Mouse (Mus musculus) lung, embryonic 15.5 days (tissue): Measurements from ENCODE around the gene Rab3il1. TPM values are rescaled to one million over a fixed set of nuclear protein-coding genes. Genes with fewer than 3 reads are reported as not detected.

Source experiments
- ATAC-seq: fragments of 200-750 bp; cut with Nextera tagmentation; 2 replicates; pipeline ENCODE4 v1.8.0; 2017; ENCODE audit warnings: moderate number of reproducible peaks, borderline replicate concordance; ENCODE audit not compliant: low FRiP score, low TSS enrichment; ENCODE audit errors: extremely low read depth
- H3K27ac ChIP-seq: fragments of 300-500 bp; sonication (generic); 2 replicates; pipeline ENCODE4 v1.5.1; 2015; ENCODE audit warnings: moderate library complexity, mild to moderate bottlenecking, inconsistent platforms
- H3K27me3 ChIP-seq: fragments of 300-500 bp; sonication (generic); 2 replicates; pipeline ENCODE4 v1.6.1; 2015; ENCODE audit warnings: inconsistent platforms
- H3K36me3 ChIP-seq: fragments of 300-500 bp; sonication (generic); 2 replicates; pipeline ENCODE4 v1.6.1; 2015; ENCODE audit warnings: inconsistent platforms
- H3K4me1 ChIP-seq: fragments of 300-500 bp; sonication (generic); 2 replicates; pipeline ENCODE4 v1.6.1; 2015; ENCODE audit warnings: inconsistent platforms
- H3K4me2 ChIP-seq: fragments of 300-500 bp; sonication (generic); 2 replicates; pipeline ENCODE4 v1.6.1; 2015; ENCODE audit warnings: inconsistent platforms, mild to moderate bottlenecking, moderate library complexity
- H3K4me3 ChIP-seq: fragments of 300-500 bp; sonication (generic); 2 replicates; pipeline ENCODE4 v1.5.1; 2015; ENCODE audit warnings: mild to moderate bottlenecking, inconsistent platforms
- H3K9ac ChIP-seq: fragments of 300-500 bp; sonication (generic); 2 replicates; pipeline ENCODE4 v1.6.1; 2015; ENCODE audit warnings: inconsistent platforms
- H3K9me3 ChIP-seq: fragments of 300-500 bp; sonication (generic); 2 replicates; pipeline ENCODE4 v1.6.1; 2016; ENCODE audit warnings: inconsistent platforms
- WGBS: fragments of 180-500 bp; shearing (Covaris S2); methylation state at CpG from one replicate; pipeline ENCODE4 v1.1.7; 2015; 5-methylcytosine and 5-hydroxymethylcytosine counted together
- polyA plus RNA-seq: library from polyadenylated mRNA; unstranded; fragments of >200 nt; fragmentation: Nextera tagmentation; extraction: Ambion mirVana; gene quantifications from 2 replicates; pipeline ENCODE4 v1.2.1, GENCODE M21; 2015

Rab3il1 gene
- polyA plus RNA-seq, 1 experiment from 2014 or later = 31.5 TPM

DNA sequence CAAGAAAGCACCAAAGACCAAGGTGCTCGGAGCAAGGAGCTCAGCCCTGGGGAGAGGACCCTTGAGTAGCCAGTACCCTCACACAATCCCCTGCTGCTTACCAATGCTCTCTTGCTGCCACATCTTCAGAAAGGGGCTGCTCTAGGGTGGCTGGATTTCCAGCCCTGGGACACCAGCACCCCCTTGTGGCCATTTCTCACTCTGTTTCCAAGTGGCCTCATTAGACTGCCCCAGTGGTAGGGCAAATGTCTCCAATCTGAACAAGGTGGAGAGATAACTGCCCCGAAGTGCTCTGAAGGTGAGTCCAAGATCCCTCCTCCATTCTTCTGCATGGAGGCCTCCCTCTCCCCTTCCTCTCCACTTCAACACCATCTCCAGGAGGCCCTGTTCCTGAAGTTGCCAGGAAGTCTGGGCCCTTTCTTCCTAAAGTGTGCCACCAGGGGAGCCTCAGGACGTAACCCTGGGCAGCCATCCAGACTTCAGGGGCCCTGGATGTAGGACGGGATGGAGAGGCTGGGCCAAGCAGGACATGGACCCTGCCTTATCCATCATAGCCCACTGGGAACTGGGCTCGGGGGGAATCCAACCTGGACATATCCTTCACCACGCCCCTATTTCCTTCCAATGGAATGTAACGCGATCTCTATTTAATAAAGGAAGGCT lies 33.4 kb downstream of the Rab3il1 start:
- no peak overlapping the region for H3K9ac ChIP-seq

DNA sequence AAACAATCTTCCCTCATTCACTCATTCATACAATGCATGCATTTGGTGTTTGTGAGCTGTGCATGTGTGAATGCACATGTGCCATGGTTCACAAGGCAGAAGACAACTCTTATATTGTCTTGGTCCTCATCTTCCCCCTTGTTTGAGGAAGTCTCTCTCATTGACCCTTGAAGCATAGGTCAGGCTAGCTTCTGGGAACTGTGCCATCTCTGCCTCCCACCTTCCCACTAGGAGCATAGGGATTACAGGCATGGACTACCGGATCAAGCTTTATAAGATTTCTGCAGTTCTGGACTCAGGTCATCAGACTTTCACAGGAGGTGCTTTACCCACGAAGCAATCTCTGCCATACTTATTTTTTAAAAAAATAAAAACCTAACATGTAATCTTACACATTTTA lies 36.1 kb downstream of the Rab3il1 start:
- Histone ChIP-seq H3K4me1 (peaks cover 64% of the 10 kb centered on the region), H3K27ac (peak overlapping the region; percentile 93), H3K9me3 (no peaks in the 10 kb centered on the region), H3K4me3 (no peak overlapping the region), H3K27me3 (no peaks in the 10 kb centered on the region), H3K4me2 (no peak overlapping the region), H3K36me3 (no peaks in the 10 kb centered on the region), H3K9ac (no peak overlapping the region)
- 60% methylated on average over 2 of the region's 2 CpGs for WGBS
- ATAC-seq = no peak

More for the DNA sequence above, 33.4 kb downstream of the Rab3il1 start:
- no peaks in the 10 kb centered on the region for H3K27me3 ChIP-seq
- ATAC-seq = peak; percentile 29; the same call in 1 of the 2 replicates
- 45% methylated on average over 8 of the region's 8 CpGs for WGBS
- no peak overlapping the region for H3K4me3 ChIP-seq
- H3K9me3 ChIP-seq = no peaks in the 10 kb centered on the region
- 0 out of 2 replicates have a peak overlapping the region, but pooled peaks have one; percentile 22 for H3K27ac ChIP-seq
- peaks cover 3% of the 10 kb centered on the region; the same call in 1 of the 2 replicates for H3K36me3 ChIP-seq
- H3K4me1 ChIP-seq = peaks cover 43% of the 10 kb centered on the region
- no peak overlapping the region for H3K4me2 ChIP-seq

DNA sequence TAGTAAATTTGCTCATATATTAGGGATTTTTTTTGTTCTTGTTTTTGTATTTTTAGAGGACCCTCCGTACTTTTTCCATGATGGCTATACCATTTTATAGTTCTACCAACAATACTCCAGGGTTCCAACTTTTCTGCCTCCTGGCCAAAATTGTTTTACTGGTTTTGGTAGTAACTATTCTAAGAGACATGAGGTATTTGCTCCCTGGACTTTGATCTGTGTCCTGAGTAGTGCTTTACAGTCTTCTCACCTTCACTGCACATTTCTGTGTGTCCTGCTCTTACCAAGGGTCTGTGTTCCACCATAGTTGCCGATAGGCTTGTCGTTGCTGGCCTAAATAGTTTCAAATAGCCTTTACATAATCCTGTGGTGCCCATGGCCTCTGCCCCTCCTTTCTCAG lies 36.9 kb downstream of the Rab3il1 start:
- 43% methylated on average over 3 of the region's 3 CpGs for whole genome bisulfite sequencing
- no peak overlapping the region for H3K4me3 ChIP-seq
- peaks cover 72% of the 10 kb centered on the region for H3K4me1 ChIP-seq
- H3K9me3 ChIP-seq = no peaks in the 10 kb centered on the region
- peak overlapping the region; percentile 2; the same call in 1 of the 2 replicates for H3K4me2 ChIP-seq
- H3K9ac ChIP-seq = no peak overlapping the region
- H3K36me3 ChIP-seq = no peaks in the 10 kb centered on the region
- ATAC-seq = no peak
- H3K27me3 ChIP-seq = no peaks in the 10 kb centered on the region
- H3K27ac ChIP-seq = peak overlapping the region; percentile 93

DNA sequence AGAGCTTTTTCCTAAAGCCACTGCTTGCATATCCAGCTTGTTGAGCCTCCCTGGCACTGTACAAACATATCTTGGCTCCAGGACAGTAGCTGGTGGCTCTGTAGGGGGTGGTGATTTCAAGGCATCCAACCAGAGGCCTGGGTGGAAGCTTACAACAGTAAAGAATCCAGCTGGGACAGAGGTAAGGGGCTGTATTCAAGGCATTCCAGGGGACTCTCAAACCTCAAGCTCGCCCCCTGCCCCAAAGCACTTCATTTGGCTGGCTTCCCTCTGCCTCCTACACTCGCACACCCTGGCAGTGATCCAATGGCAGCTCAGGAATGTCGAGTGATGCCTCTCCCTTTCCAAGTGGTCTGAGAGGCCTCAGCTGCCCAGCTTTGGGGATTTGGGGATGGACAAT lies 37.4 kb downstream of the Rab3il1 start:
- Histone ChIP-seq H3K4me2 (peak overlapping the region; percentile 2; the same call in 1 of the 2 replicates), H3K4me3 (no peak overlapping the region), H3K27ac (peak overlapping the region; percentile 93), H3K27me3 (no peaks in the 10 kb centered on the region), H3K4me1 (peaks cover 77% of the 10 kb centered on the region), H3K36me3 (no peaks in the 10 kb centered on the region), H3K9me3 (no peaks in the 10 kb centered on the region), H3K9ac (no peak overlapping the region)
- peak; percentile 75 for ATAC-seq
- whole genome bisulfite sequencing = 0% methylated on average over 3 of the region's 3 CpGs

DNA sequence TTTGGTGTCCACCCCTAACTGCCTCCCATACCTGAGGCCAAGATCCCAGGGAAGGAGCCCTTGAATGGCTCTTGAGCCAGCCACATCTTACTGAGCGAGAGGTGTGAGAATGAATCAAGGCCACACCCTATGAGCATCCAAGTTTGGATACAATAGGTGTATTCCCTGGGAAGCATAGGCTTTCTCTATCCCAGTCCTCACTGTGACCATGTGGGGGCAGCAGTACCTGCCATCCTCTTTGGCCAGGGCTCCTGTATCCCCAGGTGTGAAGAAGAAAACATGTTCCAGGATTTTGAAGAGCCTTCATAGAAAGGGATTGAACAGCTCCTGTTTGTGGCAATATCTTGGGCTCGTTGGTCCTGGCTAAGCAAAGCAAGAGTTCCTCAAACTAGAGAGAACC lies 38.1 kb downstream of the Rab3il1 start:
- H3K27ac ChIP-seq = peak overlapping the region; percentile 93
- no peaks in the 10 kb centered on the region for H3K27me3 ChIP-seq
- H3K4me3 ChIP-seq = no peak overlapping the region
- H3K4me1 ChIP-seq = peaks cover 79% of the 10 kb centered on the region
- H3K36me3 ChIP-seq = 0 out of 2 replicates have a peak, but pooled peaks cover 3% of the 10 kb centered on the region
- H3K9ac ChIP-seq = no peak overlapping the region
- no peaks in the 10 kb centered on the region for H3K9me3 ChIP-seq
- WGBS = 71% methylated on average over 2 of the region's 2 CpGs
- 0 out of 2 replicates have a peak overlapping the region, but pooled peaks have one; percentile 2 for H3K4me2 ChIP-seq
- no peak for ATAC-seq

DNA sequence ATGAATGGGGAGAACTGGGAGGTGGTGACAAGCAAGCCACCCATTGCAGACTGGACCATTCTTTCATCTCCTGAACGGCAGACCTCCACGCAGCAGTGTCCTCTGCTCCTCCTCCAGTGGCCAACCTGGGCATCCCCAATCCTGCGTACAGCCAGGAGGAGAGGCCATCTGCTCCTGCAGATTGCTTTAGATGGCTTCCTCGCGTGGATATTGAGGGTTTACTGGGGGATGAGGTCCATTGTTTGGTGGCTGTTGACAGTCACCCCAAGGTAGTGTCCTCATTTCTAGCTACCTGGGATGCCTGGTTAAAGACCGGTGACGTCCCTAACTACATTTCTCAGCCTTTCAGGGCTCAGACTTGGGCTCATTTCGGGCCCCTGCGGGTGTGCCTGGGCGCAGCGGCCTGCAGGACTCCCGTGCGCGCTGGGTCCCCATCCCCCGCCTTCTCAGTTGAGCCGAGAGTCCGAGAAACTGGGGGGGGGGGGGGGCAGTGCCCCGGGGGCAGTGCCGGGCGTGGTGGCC lies 39.5 kb downstream of the Rab3il1 start:
- H3K9me3 ChIP-seq = no peaks in the 10 kb centered on the region
- ATAC-seq = no peak

DNA sequence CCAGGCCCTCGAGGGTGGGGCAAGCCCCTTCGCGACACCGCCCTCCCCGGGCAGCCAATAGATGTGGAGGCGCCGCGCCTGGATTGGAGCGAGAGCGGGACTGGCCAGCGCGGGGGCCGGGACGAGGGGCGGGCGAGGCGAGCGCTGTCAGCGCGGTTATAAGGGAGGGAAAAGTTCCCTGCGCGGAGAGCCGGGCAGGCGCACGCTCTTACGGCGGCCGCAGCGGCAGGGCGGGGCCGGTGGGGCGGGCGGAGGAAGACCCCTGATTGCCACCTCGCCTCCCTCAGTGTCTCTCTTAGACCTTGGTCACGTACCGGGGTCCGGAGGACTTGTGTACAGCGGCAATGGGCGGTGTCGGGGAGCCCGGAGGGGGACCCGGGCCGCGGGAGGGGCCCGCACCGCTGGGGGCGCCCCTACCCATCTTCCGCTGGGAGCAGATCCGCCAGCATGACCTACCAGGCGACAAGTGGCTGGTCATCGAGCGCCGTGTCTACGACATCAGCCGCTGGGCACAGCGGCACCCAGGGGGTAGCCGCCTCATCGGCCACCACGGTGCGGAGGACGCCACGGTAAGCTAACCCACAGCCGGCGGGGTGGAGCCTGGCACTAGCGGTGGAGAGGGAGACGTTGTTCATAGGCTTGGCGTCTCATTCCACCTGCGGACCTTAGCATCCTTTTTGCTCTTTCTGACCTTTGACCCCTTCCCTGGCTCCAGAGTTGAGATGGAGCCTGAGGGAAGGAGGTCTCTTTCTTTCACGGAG lies 40.1 kb downstream of the Rab3il1 start, which contains the start of gene Fads3:
Fads3 (plus strand) TSS at position 182 of the 761 bp plus-strand sequence.
- no peaks in the 10 kb centered on the region for H3K27me3 ChIP-seq
- H3K9ac ChIP-seq = peak within 1 kb of the TSS; percentile 83
- H3K9me3 ChIP-seq = no peaks in the 10 kb centered on the region
- ATAC-seq = peak; percentile 91
- peak within 1 kb of the TSS; percentile 93 for H3K27ac ChIP-seq
- H3K36me3 ChIP-seq = 0 out of 2 replicates have a peak, but pooled peaks cover 3% of the 10 kb centered on the region
- H3K4me2 ChIP-seq = peak within 1 kb of the TSS; percentile 88
- peaks cover 86% of the 10 kb centered on the region for H3K4me1 ChIP-seq
- 0% methylated on average over 60 of the region's 69 CpGs for WGBS
- H3K4me3 ChIP-seq = peak within 1 kb of the TSS; percentile 80

More for the DNA sequence above, 39.5 kb downstream of the Rab3il1 start:
- Histone ChIP-seq H3K9ac (peak overlapping the region; percentile 83; the same call in 1 of the 2 replicates), H3K27ac (peak overlapping the region; percentile 93), H3K27me3 (no peaks in the 10 kb centered on the region), H3K36me3 (0 out of 2 replicates have a peak, but pooled peaks cover 3% of the 10 kb centered on the region), H3K4me2 (peak overlapping the region; percentile 88), H3K4me3 (peak overlapping the region; percentile 80), H3K4me1 (peaks cover 80% of the 10 kb centered on the region)
- 6% methylated on average over 17 of the region's 20 CpGs for WGBS

DNA sequence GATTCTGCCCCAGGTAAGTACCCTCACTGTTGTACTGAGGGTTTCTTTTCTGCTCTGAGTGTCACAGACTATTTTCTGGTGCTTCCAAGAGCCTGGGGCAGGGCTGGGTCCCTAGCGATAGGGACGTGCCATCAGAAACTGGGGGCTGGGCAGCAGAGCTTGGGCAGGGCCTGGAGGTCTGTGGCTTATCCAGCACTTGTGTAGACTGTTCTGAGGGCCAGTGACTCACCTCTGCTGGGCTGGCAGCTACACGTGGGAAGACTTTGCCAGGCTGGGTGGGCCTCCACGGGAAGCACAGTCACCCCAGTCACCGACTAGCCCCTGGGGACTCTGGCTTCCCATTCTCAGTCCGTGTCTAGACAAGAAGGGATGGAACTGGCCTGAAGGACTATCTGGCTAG lies 40.8 kb downstream of the Rab3il1 start:
- H3K9ac ChIP-seq = peak overlapping the region; percentile 83
- WGBS = 36% methylated on average over 6 of the region's 6 CpGs
- 0 out of 2 replicates have a peak, but pooled peaks cover 3% of the 10 kb centered on the region for H3K36me3 ChIP-seq
- H3K27ac ChIP-seq = peak overlapping the region; percentile 79
- no peak for ATAC-seq
- no peaks in the 10 kb centered on the region for H3K27me3 ChIP-seq
- H3K4me3 ChIP-seq = peak overlapping the region; percentile 80
- H3K4me1 ChIP-seq = peaks cover 91% of the 10 kb centered on the region
- H3K4me2 ChIP-seq = peak overlapping the region; percentile 88
- H3K9me3 ChIP-seq = no peaks in the 10 kb centered on the region

DNA sequence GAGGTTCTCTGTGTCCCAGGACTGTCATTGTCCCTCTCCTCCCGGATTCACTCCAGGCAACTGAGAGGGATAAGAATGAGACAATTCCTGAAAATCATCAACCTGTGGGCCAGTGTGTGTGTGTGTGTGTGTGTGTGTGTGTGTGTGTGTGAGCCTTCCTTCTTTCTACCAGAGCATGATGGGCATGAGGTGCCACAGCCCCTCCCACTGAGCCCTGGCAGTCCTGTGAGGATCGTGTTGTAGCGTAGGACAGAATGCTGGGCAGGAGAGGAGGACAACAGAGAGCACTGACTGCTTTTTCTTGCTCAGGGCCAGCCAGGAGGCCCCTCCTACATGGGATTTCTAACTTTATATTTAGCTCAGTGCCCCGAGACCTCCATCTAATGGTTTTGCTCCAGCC lies 41.3 kb downstream of the Rab3il1 start:
- Histone ChIP-seq H3K4me2 (peak overlapping the region; percentile 88), H3K27me3 (no peaks in the 10 kb centered on the region), H3K9me3 (no peaks in the 10 kb centered on the region), H3K4me1 (peaks cover 89% of the 10 kb centered on the region), H3K27ac (peak overlapping the region; percentile 79; the same call in 1 of the 2 replicates), H3K9ac (peak overlapping the region; percentile 83; the same call in 1 of the 2 replicates), H3K4me3 (peak overlapping the region; percentile 80), H3K36me3 (0 out of 2 replicates have a peak, but pooled peaks cover 3% of the 10 kb centered on the region)
- WGBS = 68% methylated on average over 4 of the region's 4 CpGs
- no peak for ATAC-seq

DNA sequence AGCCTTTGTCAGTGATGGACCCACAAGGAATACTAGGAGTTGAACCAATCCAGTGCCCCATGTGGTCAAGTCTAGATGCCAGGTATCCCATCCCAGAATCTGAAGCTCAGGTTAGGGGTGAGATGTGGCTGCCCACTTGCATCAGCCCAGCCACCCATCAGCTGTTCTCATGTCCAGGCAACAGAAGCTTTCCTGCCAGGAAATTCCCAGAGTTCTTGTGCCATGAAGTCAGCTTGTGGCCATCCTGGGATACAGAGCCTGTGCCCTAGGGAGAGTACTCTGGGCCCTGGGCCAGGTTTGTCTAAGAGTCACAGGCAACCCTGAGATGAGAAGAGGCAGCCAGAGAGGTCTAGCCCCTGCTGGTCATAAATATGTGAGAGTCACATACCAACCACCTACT lies 42.2 kb downstream of the Rab3il1 start:
- Histone ChIP-seq H3K4me3 (peak overlapping the region; percentile 80), H3K27ac (no peak overlapping the region), H3K27me3 (no peaks in the 10 kb centered on the region), H3K9ac (no peak overlapping the region), H3K36me3 (0 out of 2 replicates have a peak, but pooled peaks cover 3% of the 10 kb centered on the region), H3K9me3 (no peaks in the 10 kb centered on the region), H3K4me1 (peaks cover 85% of the 10 kb centered on the region), H3K4me2 (peak overlapping the region; percentile 88)
- ATAC-seq = no peak

DNA sequence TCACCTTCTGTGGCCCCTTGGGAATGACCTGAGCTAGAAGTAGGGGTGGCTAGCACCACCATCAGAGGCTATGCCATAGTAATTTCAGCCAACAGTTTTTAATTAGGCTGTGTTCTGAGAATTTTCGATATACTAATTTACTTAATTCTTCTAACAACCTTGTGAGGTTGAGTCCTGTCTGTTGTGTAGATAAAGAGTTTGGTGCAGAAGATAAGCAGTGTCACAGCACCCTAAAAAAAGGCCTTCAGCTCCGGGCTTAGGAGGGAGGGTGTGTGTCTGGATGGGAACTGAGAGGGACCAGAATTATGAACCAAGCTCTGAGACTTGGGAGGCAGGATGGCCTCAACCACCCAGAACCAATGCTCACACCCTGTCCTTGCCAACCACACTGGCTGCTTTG lies 44.2 kb downstream of the Rab3il1 start:
- 73% methylated on average over 2 of the region's 2 CpGs for WGBS
- no peak overlapping the region for H3K4me2 ChIP-seq
- no peak overlapping the region for H3K27ac ChIP-seq
- no peaks in the 10 kb centered on the region for H3K27me3 ChIP-seq
- no peak overlapping the region for H3K4me3 ChIP-seq
- ATAC-seq = no peak
- no peaks in the 10 kb centered on the region for H3K9me3 ChIP-seq
- H3K36me3 ChIP-seq = 0 out of 2 replicates have a peak, but pooled peaks cover 3% of the 10 kb centered on the region
- H3K4me1 ChIP-seq = peaks cover 81% of the 10 kb centered on the region
- no peak overlapping the region for H3K9ac ChIP-seq
